Mouse (Mus musculus) macrophage (primary cell): ENCODE data around the gene Dvl2. TPM values are rescaled to one million over a fixed set of nuclear protein-coding genes. Genes with fewer than 3 reads are reported as not detected.

Experiments used
- H3K27ac ChIP-seq: fragments of 350-480 bp; formaldehyde crosslinking; 2 replicates; pipeline ENCODE4 v1.9.0; 2021
- H3K36me3 ChIP-seq: fragments of 350-480 bp; formaldehyde crosslinking; 2 replicates; pipeline ENCODE4 v1.9.0; 2021; ENCODE audit errors: inconsistent target
- H3K4me3 ChIP-seq: fragments of 350-480 bp; formaldehyde crosslinking; 2 replicates; pipeline ENCODE4 v1.9.0; 2021; ENCODE audit errors: inconsistent target
- H3K79me2 ChIP-seq: fragments of 350-480 bp; formaldehyde crosslinking; 2 replicates; pipeline ENCODE4 v1.9.0; 2021; ENCODE audit errors: inconsistent target
- WGBS: methylation state at CpG from one replicate; pipeline ENCODE4 v1.1.7; 2026; ENCODE audit warnings: inconsistent platforms; ENCODE audit not compliant: missing documents; 5-methylcytosine and 5-hydroxymethylcytosine counted together
- polyA plus RNA-seq: library from polyadenylated mRNA; stranded (reverse); fragments of 250-400 nt; gene quantifications from 3 replicates; pipeline ENCODE4 v1.2.4, GENCODE M21; 2018; ENCODE audit warnings: inconsistent platforms

Dvl2 gene
- polyA plus RNA-seq, 1 experiment from 2014 or later, result 11.8 TPM

GRCm38 (mm10) chr11:70021264-70022132, 21.1 kb downstream of the Dvl2 start:
- peak overlapping the region; percentile 21; the same call in 1 of the 2 replicates for H3K27ac ChIP-seq
- peaks cover 10% of the 10 kb centered on the region; the same call in 1 of the 2 replicates for H3K79me2 ChIP-seq
- 5% methylated on average over 39 of the region's 40 CpGs for WGBS
- H3K36me3 ChIP-seq, result no peaks in the 10 kb centered on the region
- H3K4me3 ChIP-seq, result peak overlapping the region; percentile 46

- Histone ChIP-seq H3K36me3 (no peaks in the 10 kb centered on the region), H3K27ac (no peak overlapping the region), H3K4me3 (no peak overlapping the region), H3K79me2 (peaks cover 8% of the 10 kb centered on the region; the same call in 1 of the 2 replicates)
- WGBS, result 67% methylated on average over 17 of the region's 29 CpGs
These were observed 23.2 kb downstream of the Dvl2 start for GRCm38 (mm10) chr11:70023481-70024150.

GRCm38 (mm10) chr11:70024151-70024514, 23.7 kb downstream of the Dvl2 start:
- no peaks in the 10 kb centered on the region for H3K36me3 ChIP-seq
- no peak overlapping the region for H3K4me3 ChIP-seq
- no peak overlapping the region for H3K27ac ChIP-seq
- whole genome bisulfite sequencing, result 74% methylated on average over 5 of the region's 6 CpGs
- peaks cover 3% of the 10 kb centered on the region; the same call in 1 of the 2 replicates for H3K79me2 ChIP-seq

GRCm38 (mm10) chr11:70026689-70027088, 26.3 kb downstream of the Dvl2 start:
- H3K27ac ChIP-seq, result no peak overlapping the region
- no peaks in the 10 kb centered on the region; the same call in 1 of the 2 replicates for H3K79me2 ChIP-seq
- 84% methylated on average over 17 of the region's 19 CpGs for WGBS
- no peak overlapping the region for H3K4me3 ChIP-seq
- peaks cover 7% of the 10 kb centered on the region; the same call in 1 of the 2 replicates for H3K36me3 ChIP-seq

GRCm38 (mm10) chr11:70027397-70027796, 27.0 kb downstream of the Dvl2 start:
- no peaks in the 10 kb centered on the region; the same call in 1 of the 2 replicates for H3K79me2 ChIP-seq
- peaks cover 7% of the 10 kb centered on the region; the same call in 1 of the 2 replicates for H3K36me3 ChIP-seq
- H3K4me3 ChIP-seq, result no peak overlapping the region
- 89% methylated on average over 9 of the region's 9 CpGs for WGBS
- no peak overlapping the region for H3K27ac ChIP-seq

- peaks cover 7% of the 10 kb centered on the region; the same call in 1 of the 2 replicates for H3K36me3 ChIP-seq
- H3K4me3 ChIP-seq, result no peak overlapping the region
- no peaks in the 10 kb centered on the region; the same call in 1 of the 2 replicates for H3K79me2 ChIP-seq
- H3K27ac ChIP-seq, result no peak overlapping the region
- WGBS, result 63% methylated on average over 12 of the region's 12 CpGs
These were observed 28.2 kb downstream of the Dvl2 start for GRCm38 (mm10) chr11:70028401-70029129.

GRCm38 (mm10) chr11:70029130-70029801, 28.9 kb downstream of the Dvl2 start:
- 31% methylated on average over 20 of the region's 20 CpGs for WGBS
- H3K79me2 ChIP-seq, result no peaks in the 10 kb centered on the region
- no peak overlapping the region for H3K27ac ChIP-seq
- H3K4me3 ChIP-seq, result no peak overlapping the region
- peaks cover 7% of the 10 kb centered on the region; the same call in 1 of the 2 replicates for H3K36me3 ChIP-seq

- Histone ChIP-seq H3K79me2 (no peaks in the 10 kb centered on the region), H3K4me3 (no peak overlapping the region), H3K27ac (no peak overlapping the region), H3K36me3 (peaks cover 7% of the 10 kb centered on the region; the same call in 1 of the 2 replicates)
- WGBS, result 67% methylated on average over 10 of the region's 11 CpGs
These were observed 29.6 kb downstream of the Dvl2 start for GRCm38 (mm10) chr11:70029829-70030550.

GRCm38 (mm10) chr11:70030651-70031320, 30.4 kb downstream of the Dvl2 start:
- Histone ChIP-seq H3K27ac (no peak overlapping the region), H3K36me3 (peaks cover 7% of the 10 kb centered on the region; the same call in 1 of the 2 replicates), H3K79me2 (no peaks in the 10 kb centered on the region), H3K4me3 (no peak overlapping the region)
- WGBS, result 95% methylated on average over 26 of the region's 28 CpGs

- H3K4me3 ChIP-seq, result no peak overlapping the region
- whole genome bisulfite sequencing, result 94% methylated on average over 11 of the region's 11 CpGs
- no peaks in the 10 kb centered on the region for H3K79me2 ChIP-seq
- no peak overlapping the region for H3K27ac ChIP-seq
- peaks cover 7% of the 10 kb centered on the region; the same call in 1 of the 2 replicates for H3K36me3 ChIP-seq
These were observed 30.9 kb downstream of the Dvl2 start for GRCm38 (mm10) chr11:70031321-70031670.

- no peak overlapping the region for H3K4me3 ChIP-seq
- 61% methylated on average over 7 of the region's 7 CpGs for WGBS
- no peak overlapping the region for H3K27ac ChIP-seq
- no peaks in the 10 kb centered on the region for H3K79me2 ChIP-seq
- H3K36me3 ChIP-seq, result no peaks in the 10 kb centered on the region
These were observed 37.8 kb downstream of the Dvl2 start for GRCm38 (mm10) chr11:70038174-70038573.

- Histone ChIP-seq H3K79me2 (no peaks in the 10 kb centered on the region), H3K4me3 (no peak overlapping the region), H3K36me3 (no peaks in the 10 kb centered on the region), H3K27ac (no peak overlapping the region)
- WGBS, result 91% methylated on average over 10 of the region's 10 CpGs
These were observed 39.2 kb downstream of the Dvl2 start for GRCm38 (mm10) chr11:70039631-70040030.

GRCm38 (mm10) chr11:70040184-70040583, 39.8 kb downstream of the Dvl2 start:
- Histone ChIP-seq H3K4me3 (no peak overlapping the region), H3K27ac (no peak overlapping the region), H3K79me2 (no peaks in the 10 kb centered on the region), H3K36me3 (no peaks in the 10 kb centered on the region)
- WGBS, result 78% methylated on average over 7 of the region's 7 CpGs
